Mouse (Mus musculus) spleen, adult 2 months (tissue): ENCODE measurements around the gene Kctd11. TPM values are rescaled to one million over a fixed set of nuclear protein-coding genes. Genes with fewer than 3 reads are reported as not detected.

Source experiments
- DNase-seq, 2 experiments: peaks; one replicate each; pipeline versions ENCODE4 v3.0.0 to v3.0.0-alpha.2; 2012 to 2021; ENCODE audit warnings: low spot score in 2 of 2, low read depth in 1 of 2
- H3K27ac ChIP-seq: fragments of 200-500 bp; 2 replicates; pipeline ENCODE4 v1.5.1; 2012; ENCODE audit warnings: low read length, inconsistent platforms; ENCODE audit not compliant: insufficient read depth
- H3K27me3 ChIP-seq: fragments of 200-500 bp; 2 replicates; pipeline ENCODE4 v1.6.1; 2012; ENCODE audit warnings: mild to moderate bottlenecking, moderate library complexity, low read length, inconsistent platforms; ENCODE audit not compliant: control insufficient read depth, insufficient read depth
- H3K36me3 ChIP-seq: fragments of 200-500 bp; 2 replicates; pipeline ENCODE4 v1.6.1; 2012; ENCODE audit warnings: mild to moderate bottlenecking, low read length, inconsistent platforms; ENCODE audit not compliant: control insufficient read depth, insufficient read depth
- H3K4me1 ChIP-seq: fragments of 200-500 bp; 2 replicates; pipeline ENCODE4 v1.6.1; 2011; ENCODE audit warnings: inconsistent platforms; ENCODE audit not compliant: control insufficient read depth, insufficient read depth, insufficient read length
- H3K4me3 ChIP-seq: fragments of 200-500 bp; 2 replicates; pipeline ENCODE4 v1.5.1; 2011; ENCODE audit warnings: mild to moderate bottlenecking, inconsistent platforms; ENCODE audit not compliant: insufficient read depth, insufficient read length; ENCODE audit errors: extremely low read depth
- CTCF ChIP-seq: fragments of 200-500 bp; IDR thresholded peaks from 2 replicates; pipeline ENCODE4 v1.5.1; 2011; ENCODE audit warnings: mild to moderate bottlenecking, inconsistent platforms; ENCODE audit not compliant: insufficient read depth, insufficient read length, insufficient replicate concordance; ENCODE audit errors: extremely low read depth
- POLR2A ChIP-seq: fragments of 200-500 bp; IDR thresholded peaks from 2 replicates; pipeline ENCODE4 v1.6.1; 2011; ENCODE audit warnings: low read depth, low read length, inconsistent platforms
- WGBS: fragments of 180-500 bp; shearing (Covaris S2); methylation state at CpG from one replicate; pipeline ENCODE4 v1.1.7; 2018; 5-methylcytosine and 5-hydroxymethylcytosine counted together
- polyA plus RNA-seq: library from polyadenylated mRNA; depleted of rRNA; stranded (reverse); fragments of >200 nt; gene quantifications from 2 replicates; pipeline ENCODE4 v1.2.3, GENCODE M21; 2012

Gene Kctd11
- polyA plus RNA-seq, 1 experiment = 3.6 TPM

- Histone ChIP-seq H3K36me3 (peaks cover 53% of the 10 kb centered on the region), H3K4me1 (peaks cover 8% of the 10 kb centered on the region), H3K27ac (no peak overlapping the region), H3K4me3 (no peak overlapping the region), H3K27me3 (no peaks in the 10 kb centered on the region)
- TF ChIP-seq POLR2A (no peak), CTCF (no peak)
- 94% methylated on average over 17 of the region's 17 CpGs for WGBS
- no peak for DNase-seq
Observed at GRCm38 (mm10) chr11:69910781-69911560, 29.8 kb upstream of the Kctd11 start.

GRCm38 (mm10) chr11:69910177-69910576 is 29.0 kb upstream of the Kctd11 start:
- no peak for DNase-seq
- peaks cover 8% of the 10 kb centered on the region for H3K4me1 ChIP-seq
- no peak overlapping the region for H3K27ac ChIP-seq
- TF ChIP-seq CTCF (no peak), POLR2A (no peak)
- H3K4me3 ChIP-seq = no peak overlapping the region
- peaks cover 50% of the 10 kb centered on the region for H3K36me3 ChIP-seq
- 91% methylated on average over 8 of the region's 8 CpGs for WGBS
- no peaks in the 10 kb centered on the region for H3K27me3 ChIP-seq

- 94% methylated on average over 5 of the region's 5 CpGs for WGBS
- H3K27ac ChIP-seq = no peak overlapping the region
Observed at GRCm38 (mm10) chr11:69909174-69909573, 28.0 kb upstream of the Kctd11 start.

GRCm38 (mm10) chr11:69908645-69909044 is 27.4 kb upstream of the Kctd11 start:
- TF ChIP-seq POLR2A (no peak), CTCF (no peak)
- Histone ChIP-seq H3K4me3 (no peak overlapping the region), H3K27me3 (no peaks in the 10 kb centered on the region), H3K27ac (no peak overlapping the region), H3K36me3 (peaks cover 56% of the 10 kb centered on the region), H3K4me1 (peaks cover 4% of the 10 kb centered on the region; the same call in 1 of the 2 replicates)
- 94% methylated on average over 11 of the region's 11 CpGs for WGBS
- no peak for DNase-seq

More at GRCm38 (mm10) chr11:69909174-69909573, 28.0 kb upstream of the Kctd11 start:
- no peak for TF ChIP-seq CTCF
- TF ChIP-seq POLR2A = no peak
- H3K4me3 ChIP-seq = no peak overlapping the region
- no peaks in the 10 kb centered on the region for H3K27me3 ChIP-seq
- no peak for DNase-seq
- peaks cover 51% of the 10 kb centered on the region for H3K36me3 ChIP-seq
- peaks cover 4% of the 10 kb centered on the region; the same call in 1 of the 2 replicates for H3K4me1 ChIP-seq

- no peak overlapping the region for H3K4me3 ChIP-seq
- peaks cover 2% of the 10 kb centered on the region; the same call in 1 of the 2 replicates for H3K4me1 ChIP-seq
- H3K36me3 ChIP-seq = peaks cover 41% of the 10 kb centered on the region
- TF ChIP-seq POLR2A (no peak), CTCF (no peak)
- whole genome bisulfite sequencing = 92% methylated on average over 9 of the region's 9 CpGs
- DNase-seq = no peak
- H3K27ac ChIP-seq = no peak overlapping the region
- H3K27me3 ChIP-seq = no peaks in the 10 kb centered on the region
Observed at GRCm38 (mm10) chr11:69904311-69904710, 23.1 kb upstream of the Kctd11 start.

GRCm38 (mm10) chr11:69902972-69903371 is 21.8 kb upstream of the Kctd11 start:
- no peak for DNase-seq
- TF ChIP-seq POLR2A (no peak), CTCF (no peak)
- Histone ChIP-seq H3K36me3 (peaks cover 30% of the 10 kb centered on the region), H3K27me3 (no peaks in the 10 kb centered on the region), H3K4me3 (no peak overlapping the region), H3K27ac (no peak overlapping the region), H3K4me1 (peaks cover 2% of the 10 kb centered on the region; the same call in 1 of the 2 replicates)
- WGBS = 93% methylated on average over 13 of the region's 13 CpGs

GRCm38 (mm10) chr11:69901993-69902392 is 20.8 kb upstream of the Kctd11 start:
- no peak for DNase-seq
- no peak for TF ChIP-seq CTCF
- no peak for TF ChIP-seq POLR2A
- no peaks in the 10 kb centered on the region for H3K27me3 ChIP-seq
- peaks cover 2% of the 10 kb centered on the region; the same call in 1 of the 2 replicates for H3K4me1 ChIP-seq
- peak overlapping the region; percentile 49; the same call in 1 of the 2 replicates for H3K27ac ChIP-seq
- WGBS = 1% methylated on average over 38 of the region's 39 CpGs
- peaks cover 21% of the 10 kb centered on the region for H3K36me3 ChIP-seq
- H3K4me3 ChIP-seq = peak overlapping the region; percentile 57
